Mouse (Mus musculus) ES-E14 (cell line): ENCODE data around the gene Abhd17c.

Source experiments
- CHD2 ChIP-seq: IDR thresholded peaks from 2 replicates; pipeline ENCODE4 v1.6.1; 2014; ENCODE audit warnings: mild to moderate bottlenecking, low read depth, low read length, inconsistent platforms
- HCFC1 ChIP-seq: IDR thresholded peaks from 2 replicates; pipeline ENCODE4 v1.6.1; 2012; ENCODE audit warnings: low read length, inconsistent platforms, borderline replicate concordance; ENCODE audit not compliant: insufficient read depth
- MAFK ChIP-seq: IDR thresholded peaks from 2 replicates; pipeline ENCODE4 v1.6.1; 2014; ENCODE audit warnings: mild to moderate bottlenecking, low read depth, low read length, inconsistent platforms; ENCODE audit not compliant: insufficient read depth
- ZC3H11A ChIP-seq: IDR thresholded peaks from 2 replicates; pipeline ENCODE4 v1.6.1; 2012; ENCODE audit warnings: low read depth, mild to moderate bottlenecking, inconsistent platforms, low read length, borderline replicate concordance

DNA sequence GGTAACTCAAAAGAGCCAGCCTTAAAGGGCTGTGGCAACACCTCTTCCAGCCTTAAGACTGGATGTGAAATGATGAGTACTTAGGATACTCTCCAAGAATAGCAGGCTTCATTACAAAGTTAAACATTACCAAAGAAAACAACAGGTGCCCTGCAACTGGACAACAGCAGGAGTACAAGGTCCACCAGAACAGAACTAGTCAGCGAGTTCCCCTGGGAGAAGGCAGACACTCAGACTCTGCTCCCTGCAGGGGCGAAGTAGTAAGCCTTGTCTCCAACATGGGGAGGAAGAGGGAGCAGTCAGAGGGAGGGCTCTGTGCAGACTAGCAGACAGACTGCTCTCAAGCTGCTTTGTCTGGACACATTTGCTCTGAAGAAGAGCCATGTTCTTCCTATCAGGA, 6.1 kb downstream of the Abhd17c start:
- TF ChIP-seq CHD2 (no peak), MAFK (no peak), HCFC1 (no peak), ZC3H11A (no peak)
